Mouse (Mus musculus) WW6 (cell line): ENCODE measurements around the gene Bnip3.

Source experiments
- DNase-seq: peaks from one replicate; pipeline ENCODE4 v3.0.0-alpha.2; 2013; ENCODE audit warnings: low read depth, low spot score

The Bnip3 gene

DNA sequence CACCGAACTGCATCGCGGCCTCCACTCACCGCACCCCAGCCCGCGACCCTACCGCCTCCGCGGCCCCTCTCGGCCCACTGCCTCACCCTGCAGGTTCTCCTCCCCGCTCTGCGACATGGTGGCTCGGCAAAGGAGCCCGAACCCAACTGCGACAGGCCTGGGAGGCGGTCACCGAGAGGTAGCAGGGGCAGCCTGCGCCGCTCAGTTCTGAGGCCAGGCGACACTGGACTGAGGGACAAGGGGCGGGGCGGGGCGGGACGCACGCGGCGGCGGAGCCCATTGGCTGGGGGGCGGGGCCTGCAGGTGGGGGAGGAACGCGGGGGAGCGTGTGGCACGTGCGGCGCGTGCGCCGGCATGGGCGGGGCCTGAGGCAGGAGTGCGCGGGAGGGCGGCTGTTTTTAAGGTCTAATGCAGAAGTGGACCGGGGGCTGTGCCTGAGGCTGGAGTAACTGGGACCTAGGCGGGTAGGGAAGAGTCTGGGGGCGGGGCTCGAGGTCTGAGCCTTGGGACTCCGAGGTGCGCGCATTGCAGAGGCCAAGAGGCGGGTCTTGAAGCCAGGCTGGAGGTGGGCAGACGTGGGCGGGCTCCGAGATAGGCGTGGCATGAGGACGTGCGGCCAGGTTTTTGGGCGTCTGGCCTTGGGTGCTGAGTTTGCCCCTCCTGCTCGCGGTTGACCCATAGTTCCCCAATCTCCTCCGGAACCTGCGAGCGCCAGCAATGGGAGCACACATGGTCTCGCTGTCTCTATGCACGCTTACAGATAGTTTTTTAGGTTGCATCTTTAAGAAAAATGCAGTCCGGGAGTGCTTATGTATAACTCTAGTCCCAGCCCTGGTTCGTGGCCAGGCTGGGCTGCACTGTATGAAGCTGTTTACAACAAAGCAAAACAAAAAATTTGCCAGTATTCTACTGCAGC is at the start of gene Bnip3:
Gene Bnip3, minus strand, starts transcription at position 243 of the 916 bp plus-strand sequence.
- DNase-seq: peak; percentile 92

DNA sequence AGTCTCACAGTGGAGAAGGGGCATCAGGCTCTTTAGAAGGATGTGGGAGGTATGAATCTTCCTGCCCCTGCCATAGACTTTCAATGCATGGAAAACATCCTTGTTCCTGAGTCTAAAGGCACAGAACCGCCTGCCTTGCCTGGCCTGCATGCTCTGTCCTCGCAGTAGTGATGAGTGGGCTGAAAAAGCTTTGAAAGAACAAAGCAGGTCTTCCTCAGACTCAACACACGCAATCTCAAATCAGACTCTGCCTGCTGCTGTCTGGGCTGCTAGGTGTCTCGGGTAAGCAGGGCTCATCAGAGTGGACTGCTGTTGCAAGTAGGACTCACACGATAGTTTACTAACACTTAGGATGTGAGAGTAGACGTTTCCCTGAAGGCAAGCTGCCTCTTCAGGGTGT is 47.8 kb upstream of the Bnip3 start:
- DNase-seq: no peak

DNA sequence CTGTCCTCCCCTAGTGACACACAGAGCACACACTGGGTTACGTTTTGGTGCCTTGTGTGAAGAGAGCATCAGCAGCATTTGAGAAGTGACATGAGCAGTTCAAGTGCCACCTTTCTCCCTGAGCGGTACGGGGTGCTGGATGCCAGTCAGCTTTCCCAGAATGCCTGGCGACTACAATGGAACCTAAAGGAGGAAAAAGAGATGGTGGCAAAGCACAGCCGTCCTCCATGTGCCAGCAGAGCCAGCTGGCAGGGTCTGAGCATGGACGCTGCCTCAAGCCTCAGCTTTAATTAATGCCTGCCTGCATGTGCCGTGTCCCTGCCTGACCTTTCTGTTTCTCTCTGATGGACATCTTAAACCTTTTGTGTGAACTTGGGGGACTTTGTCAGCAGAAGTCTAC is 46.5 kb upstream of the Bnip3 start:
- no peak for DNase-seq

DNA sequence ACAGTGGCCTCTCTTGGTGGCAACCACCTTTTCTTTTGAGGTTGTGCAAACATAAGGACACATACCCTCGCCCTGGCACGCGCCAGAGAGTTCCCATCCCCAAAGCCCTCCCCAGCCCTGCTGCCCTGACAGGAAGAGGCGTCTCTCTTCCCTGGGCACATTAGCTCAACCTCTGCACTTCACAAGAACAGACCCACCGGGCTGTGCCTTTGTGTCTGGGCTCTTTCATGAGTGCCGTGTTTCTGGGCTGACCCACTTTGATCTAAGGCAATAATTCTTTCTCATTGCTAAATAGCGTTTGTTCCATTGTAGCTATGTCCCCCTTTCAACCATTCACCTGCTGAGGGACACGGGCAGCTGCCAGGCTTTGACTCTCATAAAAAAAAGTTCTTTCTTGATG is 39.0 kb upstream of the Bnip3 start:
- no peak for DNase-seq

DNA sequence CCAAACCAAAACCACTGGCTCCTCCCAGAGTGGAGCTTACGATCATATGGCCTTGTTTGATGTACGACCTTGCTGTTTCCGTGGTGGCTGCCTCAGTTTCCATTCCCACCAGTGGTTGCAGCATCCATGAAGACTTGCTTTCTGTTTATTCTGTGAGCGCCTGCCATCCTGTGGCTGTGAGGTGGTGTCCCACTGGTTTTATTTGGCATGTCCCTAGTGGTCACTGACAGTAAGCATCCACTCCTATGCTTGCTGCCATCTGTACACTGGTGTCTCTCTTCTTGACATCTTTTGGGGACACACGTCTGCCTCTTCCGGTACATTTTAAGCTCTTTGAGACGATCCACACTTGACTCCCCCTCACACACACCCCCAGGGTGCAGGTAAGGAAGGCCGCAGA is 38.4 kb upstream of the Bnip3 start:
- DNase-seq: no peak

DNA sequence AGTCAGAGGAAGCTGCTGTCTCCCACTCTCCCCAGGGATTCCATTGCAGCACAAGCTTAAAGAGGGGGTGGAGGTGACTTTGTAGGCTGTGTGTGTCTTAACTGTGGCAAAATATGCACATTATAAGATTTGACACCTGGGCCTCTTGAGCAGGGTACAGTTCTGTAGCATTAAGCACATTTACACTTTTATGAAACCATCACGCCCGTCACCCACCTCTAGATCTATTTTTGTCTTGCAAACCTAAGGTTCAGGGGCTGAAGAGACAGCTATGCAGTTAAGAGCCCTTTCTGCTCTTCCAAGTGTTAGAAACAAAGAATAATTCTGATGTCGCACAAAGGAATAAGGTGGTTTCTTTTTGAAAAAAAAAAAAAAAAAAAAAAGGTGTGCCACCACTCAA is 36.3 kb upstream of the Bnip3 start:
- DNase-seq: no peak

DNA sequence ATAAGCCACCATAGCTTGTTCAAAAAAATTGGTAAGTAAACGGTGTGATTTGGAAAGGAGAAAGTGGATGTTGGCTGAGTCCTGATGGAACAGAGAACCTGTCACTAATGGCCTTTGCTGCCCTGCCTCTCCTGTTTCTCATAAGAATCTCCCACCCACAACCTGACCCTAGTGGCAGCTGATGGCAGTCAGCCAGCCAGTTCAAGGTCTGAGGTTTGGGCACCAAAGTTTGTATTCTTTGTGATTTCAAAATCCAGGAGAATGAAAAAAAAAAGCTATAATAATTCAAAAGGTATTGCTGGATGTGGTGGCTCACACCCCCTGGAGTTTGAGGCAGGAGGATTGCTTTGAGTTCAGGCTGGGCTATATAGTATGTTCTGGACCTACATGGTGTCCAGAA is 33.0 kb upstream of the Bnip3 start:
- DNase-seq: no peak

DNA sequence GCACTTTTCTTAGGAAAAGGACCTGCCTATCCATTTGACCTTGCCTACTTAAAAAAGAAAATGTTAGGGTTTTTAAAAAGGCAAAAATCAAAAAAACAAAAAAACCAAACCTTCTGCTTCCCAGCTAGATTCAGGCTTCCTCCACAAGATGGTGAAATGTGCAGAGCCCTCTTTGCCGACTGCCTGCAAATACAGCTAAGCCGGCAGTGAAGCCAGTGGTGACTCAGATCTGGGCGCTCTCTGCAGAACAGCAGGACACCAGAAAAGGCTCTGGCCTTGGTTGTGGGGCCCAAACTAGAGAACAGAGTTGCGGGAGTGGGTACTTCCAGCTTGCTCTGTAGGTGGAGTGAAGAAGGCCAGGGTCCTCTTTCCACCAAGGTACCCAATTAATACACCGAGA is 32.3 kb upstream of the Bnip3 start:
- no peak for DNase-seq

DNA sequence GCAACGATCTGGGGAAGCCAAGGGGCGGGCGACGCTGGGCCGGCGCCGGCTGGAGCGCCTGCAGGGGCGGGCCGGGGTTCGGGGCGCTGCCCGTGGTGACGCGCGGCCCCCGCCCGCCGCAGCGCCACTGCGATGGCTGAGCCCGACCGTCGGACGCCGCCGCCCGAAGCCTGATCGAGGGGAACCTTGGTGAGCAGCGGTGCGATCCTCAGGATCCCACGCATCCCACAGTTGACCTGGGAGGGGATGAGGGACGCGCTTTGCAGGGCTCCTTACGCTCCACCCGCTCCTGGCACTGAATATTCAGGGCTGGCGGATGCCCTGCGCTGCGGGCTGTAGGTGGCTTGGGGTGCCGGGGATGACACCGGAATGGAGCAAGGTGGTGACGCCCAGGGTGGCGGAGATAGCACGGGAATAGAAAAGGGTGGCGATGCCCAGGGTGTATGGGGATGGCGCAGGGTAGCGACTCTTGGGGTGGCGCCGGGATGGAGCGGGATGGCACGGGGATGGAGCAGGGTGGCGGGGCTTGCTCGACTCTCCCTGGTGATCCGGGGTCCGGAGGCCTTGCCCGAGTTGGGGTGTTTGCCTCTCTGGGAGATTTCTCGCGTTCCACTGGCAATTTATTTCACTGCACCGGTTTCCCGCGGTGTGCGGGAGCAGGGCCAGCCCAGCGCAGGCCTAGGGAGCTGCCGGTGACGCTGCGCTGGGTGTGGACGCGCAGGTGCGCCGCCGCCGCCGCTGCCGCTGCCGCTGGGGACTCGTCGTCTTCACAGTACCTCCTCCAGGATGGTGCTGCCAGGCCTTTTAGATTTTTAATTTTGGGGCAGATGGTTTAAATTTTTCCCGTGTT is 31.5 kb upstream of the Bnip3 start, which contains the start of gene Jakmip3:
Gene Jakmip3, plus strand, starts transcription at position 119 of the 850 bp plus-strand sequence.
- no peak for DNase-seq

DNA sequence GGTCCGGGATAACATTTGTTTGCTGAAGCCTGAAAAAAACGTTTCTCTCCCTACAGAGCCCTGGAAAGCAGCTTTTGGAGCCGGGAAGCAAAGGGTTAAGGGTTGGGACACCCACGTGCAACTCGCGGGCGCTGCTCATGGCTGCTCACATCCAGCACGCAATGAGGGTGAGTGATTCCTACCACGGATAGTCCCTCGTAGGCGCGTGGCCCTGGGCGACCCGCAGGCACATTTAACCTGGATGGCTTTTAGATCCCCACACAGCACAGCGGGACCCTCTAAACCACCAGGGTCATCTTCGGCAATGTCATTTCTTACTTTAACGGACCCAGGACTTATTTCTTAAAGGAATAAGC is 30.9 kb upstream of the Bnip3 start:
- no peak for DNase-seq

DNA sequence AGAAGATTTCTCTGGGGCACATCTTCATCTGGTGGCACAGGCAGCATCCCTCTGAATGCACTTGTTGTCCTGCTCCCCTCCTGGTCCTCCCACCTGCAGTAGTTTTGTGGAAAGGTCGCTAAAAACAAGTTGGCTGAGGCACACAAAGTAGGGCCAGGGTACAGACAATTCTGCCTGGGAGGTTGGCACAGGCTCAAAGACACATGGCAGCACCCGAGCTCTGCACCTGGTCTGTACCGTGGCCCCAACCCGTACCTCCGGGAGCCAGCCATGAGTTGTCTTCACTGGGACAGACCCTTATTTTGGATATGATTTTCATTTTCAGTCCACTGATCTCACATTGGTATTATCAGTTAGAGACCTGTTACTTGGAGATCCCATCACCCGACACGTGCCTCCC is 29.7 kb upstream of the Bnip3 start:
- DNase-seq: no peak

DNA sequence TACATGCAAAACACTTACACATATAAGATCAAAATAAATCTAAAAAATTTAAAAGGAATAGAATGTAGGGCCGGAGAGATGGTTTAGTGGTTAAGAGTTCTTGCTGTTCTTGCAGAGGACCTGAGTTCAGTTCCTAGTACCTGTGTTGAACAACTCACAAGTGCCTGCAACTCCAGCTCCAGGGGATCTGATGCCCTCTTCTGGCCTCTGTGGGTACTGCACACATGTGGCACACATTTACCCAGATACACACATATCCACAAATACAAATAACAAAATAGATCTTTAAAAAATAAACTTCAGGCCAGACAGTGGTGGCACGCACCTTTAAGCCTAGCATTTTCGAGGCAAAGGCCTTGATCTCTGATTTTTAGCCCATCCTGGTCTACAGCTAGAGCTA is 25.2 kb upstream of the Bnip3 start:
- DNase-seq: no peak

DNA sequence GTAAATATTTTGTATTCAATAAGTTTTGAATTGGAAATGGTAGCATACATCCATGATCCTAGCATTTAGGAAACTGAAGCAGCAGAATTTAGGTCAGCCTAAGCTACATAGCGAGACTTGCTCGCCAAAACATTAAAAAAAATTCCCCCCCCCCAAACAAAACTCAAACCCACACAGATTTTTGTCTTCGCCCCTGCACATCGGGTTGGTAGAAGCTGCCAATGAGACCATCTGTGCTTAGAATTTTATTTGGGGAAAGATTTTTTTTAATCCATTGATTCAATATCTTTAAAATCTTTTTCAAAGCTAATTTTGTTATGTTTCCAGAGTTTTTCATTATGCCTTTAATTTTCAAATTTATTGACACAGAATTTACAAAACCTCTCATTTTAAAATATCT is 19.1 kb upstream of the Bnip3 start:
- DNase-seq: no peak

DNA sequence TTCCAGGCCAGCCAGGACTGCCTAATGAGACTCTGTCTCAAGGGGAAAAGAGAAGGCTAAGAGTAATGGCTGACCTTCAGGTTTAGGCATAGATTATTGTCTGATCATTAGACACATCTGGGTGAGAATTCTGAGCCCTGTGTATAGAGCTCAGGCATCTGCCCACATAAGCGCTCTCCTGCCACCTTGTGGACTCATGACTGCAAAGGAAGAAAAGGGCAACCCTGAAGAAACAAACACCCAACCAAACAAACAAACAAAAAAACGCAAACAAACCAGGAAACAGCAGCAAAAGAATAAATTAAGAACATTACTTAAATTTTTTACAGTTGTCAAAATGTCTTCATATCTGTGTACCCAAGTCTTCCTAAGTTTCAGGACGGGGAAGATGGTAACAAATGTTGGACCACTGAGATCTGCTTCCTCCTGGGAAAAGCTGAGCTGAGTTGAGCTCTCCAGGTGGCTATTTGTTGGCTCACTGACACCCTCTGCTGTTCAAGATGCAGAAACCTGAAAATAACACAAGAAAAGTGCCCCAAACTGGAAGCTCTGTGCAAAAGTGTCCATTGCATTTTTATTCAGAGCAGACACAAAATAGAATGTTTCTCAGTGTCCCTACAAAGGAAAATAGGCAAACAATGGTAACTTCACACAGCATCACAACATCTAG is 14.6 kb upstream of the Bnip3 start:
- DNase-seq: no peak

DNA sequence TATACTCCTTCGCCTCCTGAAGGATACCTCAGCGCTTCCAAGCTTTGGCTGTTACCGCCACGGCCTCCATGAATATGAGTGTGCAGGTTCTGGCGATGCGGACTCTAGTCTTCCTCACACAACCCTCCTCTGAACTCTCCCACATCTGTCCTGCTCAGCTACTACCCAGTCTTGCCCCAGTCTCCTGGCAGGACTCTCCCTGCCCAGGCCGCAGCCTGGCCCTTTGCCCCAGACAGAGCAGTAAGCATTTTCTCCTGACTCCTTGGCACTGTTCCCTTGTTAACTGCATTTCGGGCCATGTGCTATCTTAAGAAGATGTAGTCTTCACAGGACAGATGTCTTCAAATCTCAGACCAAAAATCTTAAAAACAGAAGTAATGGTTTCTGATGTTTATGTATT is 12.3 kb upstream of the Bnip3 start:
- DNase-seq: no peak

DNA sequence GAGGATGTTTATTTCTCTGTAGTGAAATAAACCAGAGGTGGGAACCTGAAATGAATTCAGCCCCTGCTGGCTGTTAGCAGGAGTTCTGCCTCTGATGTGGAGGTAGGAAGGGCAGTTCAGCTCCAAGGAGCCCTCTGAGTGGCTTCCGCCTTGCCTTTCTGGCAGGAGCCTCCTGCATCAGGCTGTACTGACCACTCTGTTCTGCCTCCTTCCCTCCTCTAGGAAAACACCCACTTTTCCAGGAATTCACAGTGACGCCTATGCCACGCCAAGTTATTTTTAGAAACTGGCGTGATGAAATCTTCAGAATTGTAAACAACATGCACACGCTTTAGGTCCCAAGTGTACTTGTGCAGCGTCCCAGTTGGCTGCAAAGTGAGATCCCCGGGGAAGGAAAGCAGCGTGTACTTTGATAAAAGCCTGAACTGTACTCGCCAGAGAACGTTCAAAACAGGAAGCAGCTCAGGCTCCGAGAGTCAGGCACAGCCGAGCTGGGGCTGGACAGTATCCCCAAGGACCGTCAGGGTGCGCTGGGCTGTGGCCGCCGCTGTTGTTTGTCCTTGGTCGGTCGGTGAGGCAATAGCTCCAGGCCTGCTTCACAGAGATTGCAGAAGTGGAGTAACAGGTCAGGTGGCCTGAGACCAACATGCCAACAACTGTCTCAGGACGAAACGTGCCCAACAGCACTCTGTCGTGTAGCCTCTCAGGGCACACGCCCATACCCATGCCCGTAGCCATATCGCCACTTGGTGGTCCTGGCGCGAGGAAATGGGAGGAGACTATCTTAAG is 10.0 kb upstream of the Bnip3 start:
- no peak for DNase-seq

DNA sequence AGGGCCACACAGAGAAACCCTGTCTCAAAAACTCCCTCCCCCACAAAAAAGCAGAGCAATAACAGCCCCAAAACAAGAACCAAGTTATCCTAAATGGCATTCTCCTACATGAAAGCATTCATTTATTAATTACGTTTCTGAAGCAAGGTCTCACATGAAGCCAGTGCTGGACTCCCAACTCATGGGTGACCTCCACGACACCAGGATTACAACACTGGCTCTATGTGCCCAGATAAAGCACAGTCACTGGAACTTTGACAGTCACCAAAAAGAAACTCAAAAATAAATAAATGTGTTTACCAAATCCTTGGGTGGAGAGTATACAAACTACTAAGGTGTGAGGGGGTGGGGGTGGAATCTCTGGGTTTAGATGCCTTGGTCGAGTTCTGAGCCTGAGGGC is 4.3 kb upstream of the Bnip3 start:
- no peak for DNase-seq

DNA sequence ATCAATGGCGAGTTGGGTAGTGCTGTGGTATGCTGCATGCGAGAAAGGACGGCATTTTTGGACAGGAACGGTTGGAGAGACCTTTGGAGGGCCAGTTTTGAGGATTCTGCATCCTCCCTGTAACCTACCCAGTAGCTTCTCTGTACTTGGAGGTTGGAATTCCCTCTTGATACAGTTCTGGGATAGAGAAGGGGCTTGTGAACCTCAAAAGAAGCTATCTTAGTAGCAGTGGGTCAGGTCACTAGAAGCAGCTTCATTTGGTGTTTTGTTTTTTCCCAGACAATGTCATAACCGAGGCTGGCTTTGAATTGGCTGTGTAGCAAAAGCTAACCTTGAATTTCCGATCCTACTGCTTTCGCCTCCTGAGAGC is 859 bp upstream of the Bnip3 start:
- no peak for DNase-seq

DNA sequence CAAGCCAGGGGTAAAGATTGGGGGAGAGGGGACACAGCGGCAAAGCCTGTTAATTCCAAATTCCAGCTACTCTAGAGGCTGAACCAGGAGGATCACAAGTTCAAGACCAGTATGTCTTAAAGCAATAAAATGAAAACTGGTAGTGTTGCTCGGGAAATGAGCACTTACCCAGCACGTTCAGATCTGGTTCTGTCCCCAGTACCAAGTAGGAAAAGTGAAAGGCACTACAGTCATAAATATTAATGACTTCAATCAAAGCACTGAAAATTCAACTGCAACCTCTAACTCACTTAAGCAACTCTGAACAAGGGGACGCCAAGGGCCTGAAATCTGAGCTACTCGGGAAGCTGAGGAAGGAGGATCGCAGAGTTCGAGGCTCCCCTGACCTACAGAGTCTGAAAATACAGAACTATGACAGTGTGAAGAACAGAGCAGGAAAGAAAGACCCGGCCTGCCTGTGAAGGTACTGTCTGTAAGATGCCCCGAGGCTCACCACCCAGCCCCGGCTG is 497 bp downstream of the Bnip3 start:
- DNase-seq: no peak

DNA sequence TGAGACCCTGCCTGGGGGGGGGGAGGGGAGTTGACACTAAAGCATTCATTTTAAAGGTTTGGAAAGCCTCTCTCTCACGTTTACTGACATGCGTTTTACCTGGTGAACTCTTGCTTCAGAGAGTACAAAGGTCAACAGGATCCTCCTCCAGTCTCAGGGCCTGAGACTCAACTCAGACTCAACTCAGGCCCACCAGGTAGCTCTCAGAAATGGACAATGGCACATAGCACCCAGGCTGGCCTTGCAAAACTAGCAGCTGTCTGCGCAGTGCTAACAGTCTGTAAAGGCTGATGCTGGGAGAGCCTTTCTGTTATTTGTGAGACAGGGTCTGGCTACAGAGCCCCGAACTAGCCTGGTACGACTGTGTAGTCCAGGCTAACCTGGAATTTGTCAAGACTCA is 1.3 kb downstream of the Bnip3 start:
- DNase-seq: no peak

DNA sequence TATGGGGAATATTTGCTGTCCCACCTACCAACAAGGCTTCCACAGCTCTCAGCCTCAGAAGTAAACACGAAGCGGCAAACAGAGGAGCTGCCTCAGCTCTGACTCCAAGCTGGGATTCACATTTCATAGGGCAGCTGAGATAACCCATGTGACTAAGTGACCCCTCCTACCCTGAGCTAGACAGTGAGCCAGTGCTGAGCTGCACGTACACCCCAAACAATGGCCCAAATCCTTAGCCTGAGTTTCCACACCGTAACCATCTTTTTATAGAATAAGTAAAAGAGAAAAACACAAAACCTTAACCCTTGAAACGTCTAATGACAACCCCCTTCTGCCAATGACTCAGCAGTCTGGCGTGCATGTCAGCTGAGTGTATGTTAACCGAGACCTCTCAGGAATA is 2.3 kb downstream of the Bnip3 start:
- no peak for DNase-seq
